Mouse (Mus musculus) embryonic facial prominence, embryonic 14.5 days (tissue): Measurements from ENCODE around the gene Ppp2r5c. TPM values are rescaled to one million over a fixed set of nuclear protein-coding genes. Genes with fewer than 3 reads are reported as not detected.

Source experiments
- ATAC-seq: fragments of 200-750 bp; cut with Nextera tagmentation; 2 replicates; pipeline ENCODE4 v1.8.0; 2017; ENCODE audit warnings: low read depth, moderate number of reproducible peaks, moderate TSS enrichment
- DNase-seq: peaks from one replicate; pipeline ENCODE4 v3.0.0-alpha.2; 2015; ENCODE audit warnings: low spot score
- H3K27ac ChIP-seq: fragments of 300-500 bp; sonication (generic); replicated peaks from 2 replicates; pipeline ENCODE4 v1.5.1; 2014; ENCODE audit warnings: low read depth, mild to moderate bottlenecking, low read length, moderate library complexity
- H3K27me3 ChIP-seq: fragments of 300-500 bp; sonication (generic); replicated peaks from 2 replicates; pipeline ENCODE4 v1.6.1; 2014; ENCODE audit warnings: low read length; ENCODE audit not compliant: control insufficient read depth, insufficient read depth
- H3K36me3 ChIP-seq: fragments of 300-500 bp; sonication (generic); 2 replicates; pipeline ENCODE4 v1.6.1; 2014; ENCODE audit warnings: low read length, mixed read lengths; ENCODE audit not compliant: control insufficient read depth, insufficient read depth
- H3K4me1 ChIP-seq: fragments of 300-500 bp; sonication (generic); 2 replicates; pipeline ENCODE4 v1.6.1; 2014; ENCODE audit warnings: antibody characterized with exemption, low read length; ENCODE audit not compliant: control insufficient read depth, insufficient read depth
- H3K4me2 ChIP-seq: fragments of 300-500 bp; sonication (generic); 2 replicates; pipeline ENCODE4 v1.6.1; 2014; ENCODE audit warnings: low read depth, mild to moderate bottlenecking, low read length, moderate library complexity, mixed read lengths
- H3K4me3 ChIP-seq: fragments of 300-500 bp; sonication (generic); 2 replicates; pipeline ENCODE4 v1.5.1; 2014; ENCODE audit warnings: low read depth, mild to moderate bottlenecking, low read length
- H3K9ac ChIP-seq: fragments of 300-500 bp; sonication (generic); 2 replicates; pipeline ENCODE4 v1.6.1; 2014; ENCODE audit warnings: low read depth, mild to moderate bottlenecking, low read length, moderate library complexity, mixed read lengths
- H3K9me3 ChIP-seq: fragments of 300-500 bp; sonication (generic); 2 replicates; pipeline ENCODE4 v1.6.1; 2016; ENCODE audit warnings: low read length; ENCODE audit not compliant: control insufficient read depth
- WGBS: fragments of 180-500 bp; shearing (Covaris S2); extraction: QIAGEN DNeasy Blood & Tissue Kit; methylation state at CpG from one replicate; pipeline ENCODE4 v1.1.7; 2014; 5-methylcytosine and 5-hydroxymethylcytosine counted together
- polyA plus RNA-seq: library from polyadenylated mRNA; unstranded; fragments of >200 nt; fragmentation: Nextera tagmentation; extraction: Ambion mirVana; gene quantifications from 2 replicates; pipeline ENCODE4 v1.2.1, GENCODE M21; 2014

Gene Ppp2r5c
- polyA plus RNA-seq, 1 experiment from 2014 or later: 133 TPM

DNA sequence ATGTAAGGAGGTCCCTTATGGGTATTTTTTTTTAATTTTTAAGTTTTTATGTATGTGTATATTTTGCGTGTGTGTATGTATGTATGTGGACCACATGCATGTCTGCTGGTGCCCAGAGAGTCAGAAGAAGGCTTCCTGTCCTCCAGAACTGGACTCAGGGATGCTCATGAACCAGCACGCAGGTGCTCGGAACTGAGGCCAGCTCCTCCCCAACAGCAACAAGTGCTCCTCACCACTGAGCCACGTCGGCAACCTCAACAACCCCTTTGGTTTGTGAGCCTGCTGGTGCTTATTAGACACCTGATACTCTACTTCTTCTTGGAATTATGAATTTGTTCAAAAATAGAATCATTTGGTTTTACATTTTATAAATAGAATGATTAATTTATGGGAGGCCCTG lies 39.9 kb downstream of the Ppp2r5c start:
- no peak overlapping the region; the same call in 1 of the 2 replicates for H3K27ac ChIP-seq
- H3K9ac ChIP-seq: peak overlapping the region; percentile 86
- no peaks in the 10 kb centered on the region for H3K27me3 ChIP-seq
- H3K4me1 ChIP-seq: peaks cover 10% of the 10 kb centered on the region
- DNase-seq (no peak), ATAC-seq (no peak)
- peak overlapping the region; percentile 72 for H3K4me3 ChIP-seq
- 78% methylated on average over 5 of the region's 5 CpGs for WGBS
- no peaks in the 10 kb centered on the region for H3K9me3 ChIP-seq
- H3K4me2 ChIP-seq: peak overlapping the region; percentile 73
- H3K36me3 ChIP-seq: peaks cover 19% of the 10 kb centered on the region; the same call in 1 of the 2 replicates

DNA sequence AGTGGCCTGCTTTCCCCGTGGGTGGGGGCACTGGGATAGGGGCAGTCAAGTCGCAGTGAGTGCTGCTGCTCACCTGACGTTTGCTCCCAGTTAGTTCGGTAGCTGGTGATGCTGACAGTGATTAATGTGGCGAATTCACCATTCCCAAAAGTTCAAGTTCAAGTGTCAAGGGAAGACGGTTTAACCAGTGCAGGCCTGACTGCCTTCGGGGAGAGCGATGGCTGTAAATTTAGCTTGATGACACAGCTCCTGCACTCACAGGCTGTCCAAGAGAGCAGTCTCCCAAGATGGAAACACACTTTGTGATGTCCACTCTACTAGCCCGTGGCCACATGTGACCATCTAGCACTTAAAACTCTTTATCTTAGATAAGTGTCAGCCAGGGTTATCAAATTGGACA lies 41.1 kb downstream of the Ppp2r5c start:
- ATAC-seq (no peak), DNase-seq (no peak)
- H3K4me3 ChIP-seq: no peak overlapping the region
- H3K27me3 ChIP-seq: no peaks in the 10 kb centered on the region
- peaks cover 10% of the 10 kb centered on the region for H3K4me1 ChIP-seq
- no peaks in the 10 kb centered on the region for H3K9me3 ChIP-seq
- no peak overlapping the region for H3K4me2 ChIP-seq
- H3K36me3 ChIP-seq: peaks cover 17% of the 10 kb centered on the region; the same call in 1 of the 2 replicates
- H3K9ac ChIP-seq: no peak overlapping the region
- WGBS: 70% methylated on average over 9 of the region's 9 CpGs
- H3K27ac ChIP-seq: no peak overlapping the region

DNA sequence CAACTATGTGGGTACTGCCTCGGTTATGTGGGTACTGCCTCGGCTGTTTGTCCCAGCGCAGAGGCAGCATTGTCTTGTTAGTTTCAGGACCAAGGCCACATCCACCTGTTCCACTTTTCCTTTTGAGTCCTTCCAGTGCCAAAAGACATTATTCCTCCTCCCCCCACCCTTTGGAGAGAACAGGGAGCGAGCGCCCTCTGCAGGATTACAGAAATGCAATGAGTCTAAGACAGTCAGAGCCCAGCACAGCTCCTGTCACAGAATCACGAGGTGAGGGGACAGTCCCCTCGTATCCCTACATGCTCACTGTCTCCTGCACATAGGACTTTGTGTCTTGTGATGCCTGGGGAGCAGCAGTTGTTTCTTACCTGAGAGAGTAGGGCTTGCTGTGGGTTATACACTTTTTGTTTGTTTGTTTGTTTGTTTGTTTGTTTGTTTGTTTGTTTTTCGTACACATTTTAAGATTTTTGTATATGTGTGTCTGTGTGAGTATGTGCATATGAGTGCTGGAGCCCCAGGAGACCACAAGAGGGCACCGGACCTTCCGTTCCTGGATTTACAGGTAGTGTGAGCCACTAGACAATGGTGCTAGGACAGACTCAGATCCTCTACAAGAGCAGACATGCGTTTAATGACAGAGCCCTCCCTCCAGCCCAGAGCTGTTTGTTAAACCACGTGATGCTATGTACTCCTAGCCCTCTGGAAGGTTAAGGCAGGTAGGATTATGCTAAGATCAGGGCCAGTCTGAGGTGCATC lies 43.2 kb downstream of the Ppp2r5c start:
- Histone ChIP-seq H3K4me2 (no peak overlapping the region), H3K4me3 (no peak overlapping the region), H3K4me1 (peaks cover 6% of the 10 kb centered on the region; the same call in 1 of the 2 replicates), H3K9ac (no peak overlapping the region), H3K27me3 (no peaks in the 10 kb centered on the region), H3K36me3 (peaks cover 21% of the 10 kb centered on the region; the same call in 1 of the 2 replicates), H3K27ac (no peak overlapping the region), H3K9me3 (no peaks in the 10 kb centered on the region)
- no peak for ATAC-seq
- 88% methylated on average over 12 of the region's 12 CpGs for WGBS
- no peak for DNase-seq

DNA sequence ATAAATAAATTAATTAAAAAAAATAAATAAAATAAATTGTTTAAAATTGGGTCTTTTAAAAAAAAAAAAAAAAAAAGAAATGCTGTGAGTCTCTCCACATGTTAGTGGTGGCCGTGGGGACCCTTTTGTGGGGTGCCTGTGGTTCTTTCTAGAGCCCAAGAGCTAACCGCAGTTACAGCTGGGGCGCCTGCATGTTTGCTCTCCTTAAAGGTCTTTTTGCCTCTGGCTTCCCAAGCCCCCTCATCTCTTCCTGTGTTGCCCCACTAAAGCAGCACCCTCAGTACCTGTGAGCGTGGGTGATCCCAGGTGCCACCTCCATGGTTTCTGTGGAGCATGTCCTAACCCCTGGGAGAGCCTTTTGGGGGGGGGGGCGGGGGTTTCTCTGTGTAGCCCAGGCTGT lies 45.5 kb downstream of the Ppp2r5c start:
- no peak for DNase-seq
- no peak for ATAC-seq
- Histone ChIP-seq H3K9ac (no peak overlapping the region), H3K36me3 (peaks cover 27% of the 10 kb centered on the region; the same call in 1 of the 2 replicates), H3K9me3 (no peaks in the 10 kb centered on the region), H3K27ac (no peak overlapping the region), H3K4me2 (no peak overlapping the region), H3K27me3 (no peaks in the 10 kb centered on the region), H3K4me1 (no peaks in the 10 kb centered on the region; the same call in 1 of the 2 replicates), H3K4me3 (no peak overlapping the region)
- WGBS: 83% methylated on average over 5 of the region's 5 CpGs

DNA sequence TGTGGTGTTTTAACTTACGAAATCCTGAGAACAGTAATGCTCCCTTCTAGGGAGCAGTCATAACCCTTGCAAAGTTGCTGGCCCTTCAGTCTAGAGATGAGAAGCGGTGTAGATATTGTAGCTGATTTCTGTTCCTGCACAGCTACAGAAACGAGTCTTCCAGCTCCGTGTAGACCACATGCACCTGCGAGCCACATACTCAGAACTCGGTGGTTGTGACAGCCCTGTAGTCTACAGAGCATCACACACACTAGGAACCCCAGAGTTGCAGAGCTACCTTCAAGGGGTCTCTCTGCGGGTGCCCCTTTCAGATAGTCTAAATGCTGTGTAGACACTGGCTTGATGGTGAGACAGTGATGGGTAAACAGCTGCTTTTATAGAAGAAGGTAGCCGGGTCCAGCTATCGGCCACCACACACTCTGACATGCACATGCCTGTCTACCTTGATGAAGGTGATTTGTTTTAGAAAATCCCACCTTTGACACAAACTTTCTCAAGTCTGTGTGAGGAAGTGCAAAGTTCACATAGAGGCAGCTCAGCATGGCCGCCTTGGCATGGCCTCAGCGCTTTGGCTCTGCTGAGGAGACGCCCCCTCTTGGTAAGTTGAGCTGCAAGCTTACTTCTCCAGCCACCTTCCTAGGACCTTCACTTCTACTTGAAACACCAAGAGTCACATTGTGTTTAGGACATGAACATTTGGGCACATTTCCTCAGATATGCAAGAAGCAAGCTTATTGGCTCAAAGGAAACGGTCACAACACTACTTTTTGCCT lies 46.9 kb downstream of the Ppp2r5c start:
- ATAC-seq: no peak
- Histone ChIP-seq H3K4me2 (no peak overlapping the region), H3K4me1 (0 out of 2 replicates have a peak, but pooled peaks cover 3% of the 10 kb centered on the region), H3K4me3 (no peak overlapping the region), H3K9me3 (no peaks in the 10 kb centered on the region), H3K9ac (no peak overlapping the region), H3K27me3 (no peaks in the 10 kb centered on the region), H3K36me3 (peaks cover 24% of the 10 kb centered on the region; the same call in 1 of the 2 replicates), H3K27ac (no peak overlapping the region)
- DNase-seq: no peak
- WGBS: 94% methylated on average over 13 of the region's 13 CpGs

DNA sequence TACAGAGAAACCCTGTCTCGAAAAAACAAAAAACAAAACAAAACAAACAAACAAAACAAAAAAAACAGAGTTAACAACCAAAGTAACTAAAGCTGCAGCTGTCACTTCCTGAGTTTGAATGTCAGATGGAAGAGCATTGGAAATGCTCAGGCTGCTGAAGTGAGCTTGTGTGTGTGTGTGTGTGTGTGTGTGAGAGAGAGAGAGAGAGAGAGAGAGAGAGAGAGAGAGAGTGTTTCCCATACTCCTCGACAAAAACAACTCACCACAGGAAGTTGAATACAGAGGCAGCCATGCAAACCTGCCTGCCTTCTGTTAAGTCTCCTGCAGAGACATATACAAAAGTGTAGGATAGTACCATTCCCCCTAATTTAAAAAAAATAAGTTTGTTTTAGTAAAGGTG lies 47.9 kb downstream of the Ppp2r5c start:
- H3K9me3 ChIP-seq: no peaks in the 10 kb centered on the region
- H3K27ac ChIP-seq: no peak overlapping the region
- ATAC-seq: no peak
- 74% methylated on average over 2 of the region's 2 CpGs for WGBS
- no peak overlapping the region for H3K9ac ChIP-seq
- H3K36me3 ChIP-seq: peaks cover 14% of the 10 kb centered on the region; the same call in 1 of the 2 replicates
- no peaks in the 10 kb centered on the region for H3K27me3 ChIP-seq
- 0 out of 2 replicates have a peak, but pooled peaks cover 3% of the 10 kb centered on the region for H3K4me1 ChIP-seq
- H3K4me2 ChIP-seq: no peak overlapping the region
- no peak for DNase-seq
- no peak overlapping the region for H3K4me3 ChIP-seq

DNA sequence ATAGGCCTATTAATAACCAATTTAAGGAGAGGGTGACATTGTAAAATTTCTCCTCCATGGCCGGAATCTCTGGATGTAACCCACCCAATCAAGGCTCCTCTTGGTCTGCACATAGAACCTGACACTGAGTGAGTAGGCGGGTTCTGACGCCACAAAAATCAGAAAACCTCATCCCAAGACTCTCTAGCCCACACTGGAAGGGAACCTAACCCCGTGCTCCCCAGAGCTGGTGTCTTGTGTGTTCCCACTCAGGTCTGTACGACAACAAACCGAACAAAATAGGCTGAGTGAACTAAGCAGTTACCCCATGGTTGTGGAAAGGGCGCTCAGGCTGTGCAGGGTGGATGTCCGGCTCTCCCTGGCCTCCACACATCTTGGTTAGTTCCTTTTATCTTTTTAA lies 48.3 kb downstream of the Ppp2r5c start:
- H3K4me2 ChIP-seq: no peak overlapping the region
- H3K36me3 ChIP-seq: 0 out of 2 replicates have a peak, but pooled peaks cover 11% of the 10 kb centered on the region
- H3K9ac ChIP-seq: no peak overlapping the region
- no peaks in the 10 kb centered on the region for H3K9me3 ChIP-seq
- ATAC-seq (no peak), DNase-seq (no peak)
- H3K27ac ChIP-seq: no peak overlapping the region
- no peak overlapping the region for H3K4me3 ChIP-seq
- H3K27me3 ChIP-seq: no peaks in the 10 kb centered on the region
- H3K4me1 ChIP-seq: 0 out of 2 replicates have a peak, but pooled peaks cover 3% of the 10 kb centered on the region
- 98% methylated on average over 8 of the region's 8 CpGs for WGBS

DNA sequence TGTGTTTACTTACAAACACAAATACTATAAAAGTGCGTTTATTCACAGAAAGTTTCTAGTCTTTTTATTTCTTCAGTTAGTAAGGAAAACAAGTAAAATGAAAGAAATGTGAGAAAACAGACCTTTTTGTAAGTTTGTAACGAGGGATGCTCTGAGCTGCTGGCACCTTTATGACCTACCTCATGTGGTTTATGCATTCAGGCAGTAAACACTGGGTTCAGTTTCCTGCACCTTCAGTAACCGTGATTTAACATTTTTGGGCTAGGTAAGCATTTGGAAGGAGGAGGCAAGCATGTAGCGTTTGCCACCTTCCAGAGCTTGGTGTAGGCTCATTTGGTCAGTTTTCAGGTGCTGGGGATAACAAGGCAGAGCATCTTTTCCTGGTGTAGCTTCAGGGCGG lies 49.1 kb downstream of the Ppp2r5c start:
- 86% methylated on average over 5 of the region's 5 CpGs for WGBS
- H3K27me3 ChIP-seq: no peaks in the 10 kb centered on the region

More for the DNA sequence above, 49.1 kb downstream of the Ppp2r5c start:
- Histone ChIP-seq H3K4me1 (0 out of 2 replicates have a peak, but pooled peaks cover 3% of the 10 kb centered on the region), H3K9ac (no peak overlapping the region), H3K36me3 (0 out of 2 replicates have a peak, but pooled peaks cover 11% of the 10 kb centered on the region), H3K4me2 (no peak overlapping the region), H3K4me3 (no peak overlapping the region), H3K27ac (no peak overlapping the region), H3K9me3 (no peaks in the 10 kb centered on the region)
- no peak for ATAC-seq
- no peak for DNase-seq
